Mouse (Mus musculus): ENCODE data around the gene Znrd1as. TPM values are rescaled to one million over a fixed set of nuclear protein-coding genes. Genes with fewer than 3 reads are reported as not detected.

The Znrd1as gene
- 10 to 100 TPM; 18.2 to 22.4 TPM for total RNA-seq (2021)
- long read RNA-seq, experiment 1, transcript Znrd1as-201 (3 exons, 976 nt): major isoform, 10 of 13 reads
- long read RNA-seq, experiment 1, partial matches to known transcripts: 0 of 13 reads
- long read RNA-seq, experiment 1, other reads (novel, unspliced or antisense): 0 of 13 reads
- long read RNA-seq, experiment 2, transcript Znrd1as-201 (3 exons, 976 nt): major isoform, 9 of 13 reads
- long read RNA-seq, experiment 2, partial matches to known transcripts: 0 of 13 reads
- long read RNA-seq, experiment 2, other reads (novel, unspliced or antisense): 4 of 13 reads

- intact Hi-C loops (cut with DNase I): loop anchor here (10.0 kb wide), 1 partner anchor 683 kb away; the partner anchor contains the start of gene Trim39
- peak; percentile 11; the same call in 1 of the 2 replicates for TF ChIP-seq CTCF (IDR thresholded peaks at IDR 0.05)
- DNase-seq: peak; percentile 96
- peak within 1 kb of the TSS; percentile 96 for H3K27ac ChIP-seq
- H3K4me3 ChIP-seq: peak within 1 kb of the TSS; percentile 90
Measured at GRCm38 (mm10) chr17:36957999-36958743, at the start of gene Znrd1as, which contains the start of gene Znrd1. Znrd1as (plus strand) TSS chr17:36958592. Znrd1 (minus strand) TSS chr17:36958559.

DNA sequence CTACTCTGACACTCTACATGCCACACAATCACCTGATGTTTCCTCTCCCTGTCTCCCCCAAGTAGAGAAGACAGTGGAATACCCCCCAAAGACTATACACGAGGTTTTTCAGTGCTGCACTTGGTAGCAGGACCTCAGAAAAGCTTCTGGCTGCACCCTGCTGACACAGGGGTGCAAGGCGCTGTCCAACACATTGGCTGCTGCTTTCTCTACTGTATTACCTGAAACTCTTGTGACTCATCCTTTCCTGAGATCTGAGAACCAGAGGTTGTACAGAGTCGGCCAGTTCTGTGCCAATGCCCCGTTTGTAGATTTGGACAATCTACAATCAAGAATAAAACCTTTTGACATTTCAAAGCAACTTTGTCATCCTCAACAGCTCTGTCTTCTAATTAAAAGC lies 48.6 kb upstream of the Znrd1as start:
- intact Hi-C loops (cut with DNase I): no loop called here
- no peak overlapping the region for H3K27ac ChIP-seq
- no peak for TF ChIP-seq CTCF (IDR thresholded peaks at IDR 0.05)
- DNase-seq: no peak
- no peak overlapping the region for H3K4me3 ChIP-seq

GRCm38 (mm10) chr17:36912031-36912430 lies 46.4 kb upstream of the Znrd1as start:
- DNase-seq: no peak
- TF ChIP-seq CTCF (IDR thresholded peaks at IDR 0.05): no peak
- intact Hi-C loops (cut with DNase I): no loop called here
- no peak overlapping the region for H3K27ac ChIP-seq
- H3K4me3 ChIP-seq: no peak overlapping the region

DNA sequence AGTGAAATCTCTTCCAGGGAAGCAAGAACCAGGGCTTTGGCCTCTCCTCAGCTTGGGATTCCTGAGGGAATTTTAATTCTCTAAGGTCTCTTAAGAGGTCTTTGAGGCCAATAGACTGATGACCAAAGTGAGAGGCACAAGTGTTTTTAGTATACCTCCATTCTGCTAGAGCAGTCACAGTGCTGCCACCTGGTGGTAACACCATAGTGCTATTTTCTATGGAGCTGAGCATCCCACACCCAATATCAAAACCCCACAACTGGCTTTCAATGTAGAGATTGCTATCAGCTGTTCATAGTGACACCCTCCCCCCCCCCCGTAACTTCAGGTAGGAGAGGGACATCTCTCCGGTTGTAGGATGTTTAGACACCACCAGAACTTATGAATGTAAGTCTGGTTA lies 44.3 kb upstream of the Znrd1as start:
- peak; percentile 86 for TF ChIP-seq CTCF (IDR thresholded peaks at IDR 0.05)
- no peak overlapping the region for H3K4me3 ChIP-seq
- no peak overlapping the region for H3K27ac ChIP-seq
- DNase-seq: peak; percentile 75
- intact Hi-C loops (cut with DNase I): loop anchor here (2.0 kb wide), 1 partner anchor 83 kb away; no protein-coding TSS in a partner anchor

DNA sequence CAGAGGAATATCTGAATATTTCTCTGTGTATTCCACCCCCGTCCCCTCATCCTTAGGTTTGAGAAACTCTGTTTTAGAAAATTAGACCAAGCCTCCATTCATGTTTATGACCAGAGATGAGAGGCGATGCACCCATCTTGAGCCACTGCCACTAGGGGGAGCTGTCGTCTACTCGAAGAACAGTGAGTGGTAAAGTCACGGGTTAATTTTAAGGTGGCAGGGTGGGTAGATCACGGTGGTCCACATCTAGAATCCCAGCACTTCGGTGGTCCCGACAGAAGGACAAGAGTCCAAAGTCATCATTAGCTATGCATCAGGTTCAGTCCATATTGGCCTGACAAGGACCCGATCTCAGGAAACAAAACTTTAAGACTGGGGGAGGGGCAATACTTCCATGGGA lies 43.3 kb upstream of the Znrd1as start:
- peak; percentile 73 for TF ChIP-seq CTCF (IDR thresholded peaks at IDR 0.05)
- intact Hi-C loops (cut with DNase I): loop anchor here (2.0 to 5.0 kb wide), 2 partner anchors 82 to 132 kb away; partner anchors contain the start of gene Gabbr1
- no peak overlapping the region for H3K27ac ChIP-seq
- peak; percentile 52 for DNase-seq
- no peak overlapping the region for H3K4me3 ChIP-seq

DNA sequence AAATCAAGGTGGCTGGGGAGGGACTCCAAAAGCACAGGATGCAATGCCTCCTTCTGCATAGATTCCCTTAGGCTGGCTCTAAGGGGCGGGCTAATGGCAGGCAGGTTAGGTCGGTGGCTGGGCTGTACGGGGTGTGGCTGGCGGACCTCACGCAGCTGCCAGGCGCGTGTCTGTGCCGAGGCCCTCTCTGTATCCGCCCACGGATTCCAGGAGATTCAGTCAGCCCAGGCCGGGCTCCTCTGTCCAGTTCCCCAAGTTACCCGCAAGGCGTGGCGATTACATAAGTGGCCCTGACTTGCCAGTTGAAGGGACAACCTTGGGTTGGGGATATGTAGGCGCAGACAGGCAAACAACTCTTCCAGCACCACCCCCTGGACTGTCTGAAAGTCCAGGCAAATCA lies 38.2 kb upstream of the Znrd1as start:
- Histone ChIP-seq H3K27ac (no peak overlapping the region), H3K4me3 (no peak overlapping the region)
- no peak for DNase-seq
- no peak for TF ChIP-seq CTCF (IDR thresholded peaks at IDR 0.05)
- intact Hi-C loops (cut with DNase I): no loop called here

GRCm38 (mm10) chr17:36922715-36923114 lies 35.7 kb upstream of the Znrd1as start:
- Histone ChIP-seq H3K4me3 (no peak overlapping the region), H3K27ac (no peak overlapping the region)
- no peak for TF ChIP-seq CTCF (IDR thresholded peaks at IDR 0.05)
- intact Hi-C loops (cut with DNase I): no loop called here
- DNase-seq: no peak

GRCm38 (mm10) chr17:36923491-36923890 lies 34.9 kb upstream of the Znrd1as start:
- no peak for DNase-seq
- TF ChIP-seq CTCF (IDR thresholded peaks at IDR 0.05): no peak
- no peak overlapping the region for H3K4me3 ChIP-seq
- no peak overlapping the region for H3K27ac ChIP-seq
- intact Hi-C loops (cut with DNase I): no loop called here

DNA sequence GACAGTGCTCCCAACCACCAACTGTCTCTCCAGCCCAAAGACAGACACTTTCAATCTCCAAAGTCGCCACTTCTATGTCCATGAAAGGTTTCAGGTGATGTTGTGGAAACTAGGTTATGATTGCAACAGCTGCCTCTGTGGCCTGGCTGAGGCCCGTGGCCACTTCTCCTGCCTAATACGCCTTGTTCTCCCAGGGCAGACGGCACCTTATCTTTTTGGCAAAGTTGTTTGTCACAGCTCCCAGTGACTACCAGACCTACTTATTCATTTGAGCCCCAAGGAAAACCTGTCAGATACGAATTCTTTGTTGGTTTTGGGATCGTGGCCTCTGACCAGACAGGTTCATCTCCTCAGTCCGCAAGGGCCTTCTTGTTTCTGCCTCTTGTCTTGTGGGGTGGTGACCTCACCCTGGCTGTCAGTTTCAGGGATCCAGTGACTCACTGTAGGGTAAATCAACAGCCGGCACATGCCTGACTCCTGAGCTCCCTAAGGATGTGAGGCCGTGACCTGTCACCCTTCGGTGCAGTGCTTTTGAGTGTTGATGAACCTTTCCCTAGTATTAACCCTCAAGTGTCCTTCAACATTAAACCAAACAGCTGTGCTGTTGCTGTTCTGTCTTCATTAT lies 30.8 kb upstream of the Znrd1as start:
- Histone ChIP-seq H3K27ac (no peak overlapping the region), H3K4me3 (no peak overlapping the region)
- DNase-seq: no peak
- TF ChIP-seq CTCF (IDR thresholded peaks at IDR 0.05): no peak
- intact Hi-C loops (cut with DNase I): no loop called here

DNA sequence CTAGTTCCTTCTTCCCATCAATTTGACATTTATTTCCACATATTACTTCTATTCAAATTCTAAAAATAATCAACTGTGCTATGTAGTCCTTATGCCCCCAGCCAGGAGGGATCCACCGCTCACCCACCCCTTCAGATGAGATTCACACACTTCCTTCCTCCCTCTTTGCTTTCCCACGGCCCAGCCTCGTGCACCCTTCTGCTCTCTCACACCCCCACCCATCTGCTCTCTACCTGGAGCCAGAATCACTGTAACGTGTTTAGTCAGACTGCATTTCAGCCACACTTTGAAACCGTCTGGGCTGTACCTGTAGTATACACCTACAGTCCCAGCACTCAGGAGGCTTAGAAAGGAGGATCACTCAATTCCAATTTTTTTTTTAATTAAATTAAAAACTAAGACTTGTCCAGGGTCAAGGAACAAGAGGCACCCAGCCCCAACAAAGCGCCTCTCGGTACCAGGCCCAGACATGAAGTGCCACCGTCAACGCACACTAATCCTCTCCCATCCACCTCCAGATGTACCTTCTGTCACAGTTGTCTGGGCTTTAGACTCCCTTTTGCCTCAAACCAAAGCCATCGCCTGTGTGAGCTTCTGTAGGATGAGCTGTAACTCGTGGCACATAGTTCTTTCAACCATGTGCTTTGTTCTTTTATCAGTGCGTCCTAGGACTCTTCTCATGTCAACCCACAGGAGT lies 29.0 kb upstream of the Znrd1as start:
- intact Hi-C loops (cut with DNase I): no loop called here
- DNase-seq: no peak
- H3K27ac ChIP-seq: no peak overlapping the region
- H3K4me3 ChIP-seq: no peak overlapping the region
- no peak for TF ChIP-seq CTCF (IDR thresholded peaks at IDR 0.05)

- intact Hi-C loops (cut with DNase I): no loop called here
- TF ChIP-seq CTCF (IDR thresholded peaks at IDR 0.05): no peak
- no peak overlapping the region for H3K27ac ChIP-seq
- H3K4me3 ChIP-seq: no peak overlapping the region
- DNase-seq: no peak
Measured at GRCm38 (mm10) chr17:36930233-36930632, 28.2 kb upstream of the Znrd1as start.

GRCm38 (mm10) chr17:36931130-36931529 lies 27.3 kb upstream of the Znrd1as start:
- intact Hi-C loops (cut with DNase I): no loop called here
- no peak for TF ChIP-seq CTCF (IDR thresholded peaks at IDR 0.05)
- H3K27ac ChIP-seq: no peak overlapping the region

More at GRCm38 (mm10) chr17:36931130-36931529, 27.3 kb upstream of the Znrd1as start:
- H3K4me3 ChIP-seq: no peak overlapping the region
- DNase-seq: no peak
